Mouse (Mus musculus) megakaryocyte, embryonic 14.5 days (primary cell): ENCODE measurements around the gene Rasal1.

Experiments used
- FLI1 ChIP-seq: IDR thresholded peaks from 2 replicates; pipeline ENCODE4 v1.6.1; 2012; ENCODE audit warnings: low read length, inconsistent platforms, mixed read lengths
- GATA1 ChIP-seq: IDR thresholded peaks from 3 replicates; pipeline ENCODE4 v1.6.1; 2012; ENCODE audit warnings: mixed read lengths, low read length, inconsistent platforms, borderline replicate concordance

DNA sequence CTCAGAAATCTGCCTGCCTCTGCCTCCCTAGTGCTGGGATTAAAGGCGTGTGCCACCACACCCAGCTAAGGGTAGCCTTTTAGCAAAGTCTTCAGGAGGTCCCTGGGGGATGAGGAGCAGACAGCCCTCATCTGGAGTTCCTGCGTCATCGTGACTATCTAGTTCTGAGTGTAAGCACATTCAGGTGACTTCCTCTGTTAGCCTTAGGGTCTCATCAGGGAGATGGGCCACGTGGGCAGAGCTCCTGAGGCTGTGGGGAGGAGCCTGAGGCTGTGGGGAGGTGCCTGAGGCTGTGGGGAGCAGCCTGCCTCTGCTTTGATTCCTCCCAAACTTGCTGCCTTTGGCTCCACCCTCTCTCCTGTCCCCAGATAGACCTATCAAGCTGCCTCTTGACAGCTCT is 48.3 kb downstream of the Rasal1 start:
- TF ChIP-seq GATA1 (no peak), FLI1 (no peak)
